Mouse (Mus musculus) heart, embryonic 11.5 days (tissue): Measurements from ENCODE around the gene Ccnt1. TPM values are rescaled to one million over a fixed set of nuclear protein-coding genes. Genes with fewer than 3 reads are reported as not detected.
"Not testable (repeated sequence)": the region's sequence is repeated elsewhere in the genome, so short reads cannot be mapped to it uniquely, and the experiment has no call there.

Source experiments
- ATAC-seq: fragments of 200-750 bp; cut with Nextera tagmentation; replicated peaks from 2 replicates; pipeline ENCODE4 v1.8.0; 2017; ENCODE audit warnings: moderate library complexity; ENCODE audit not compliant: insufficient number of reproducible peaks, low FRiP score, low TSS enrichment
- H3K27ac ChIP-seq: fragments of 300-500 bp; sonication (generic); 2 replicates; pipeline ENCODE4 v1.5.1; 2014; ENCODE audit warnings: mild to moderate bottlenecking, low read depth, low read length
- H3K27me3 ChIP-seq: fragments of 300-500 bp; sonication (generic); 2 replicates; pipeline ENCODE4 v1.6.1; 2014; ENCODE audit warnings: mild to moderate bottlenecking, low read length, mixed read lengths; ENCODE audit not compliant: control insufficient read depth, insufficient read depth
- H3K36me3 ChIP-seq: fragments of 300-500 bp; sonication (generic); 2 replicates; pipeline ENCODE4 v1.6.1; 2014; ENCODE audit warnings: mild to moderate bottlenecking, low read length, moderate library complexity, mixed read lengths; ENCODE audit not compliant: control insufficient read depth, insufficient read depth
- H3K4me1 ChIP-seq: fragments of 300-500 bp; sonication (generic); 2 replicates; pipeline ENCODE4 v1.6.1; 2014; ENCODE audit warnings: low read length; ENCODE audit not compliant: control insufficient read depth, insufficient read depth
- H3K4me2 ChIP-seq: fragments of 300-500 bp; sonication (generic); 2 replicates; pipeline ENCODE4 v1.6.1; 2014; ENCODE audit warnings: mild to moderate bottlenecking, moderate library complexity
- H3K4me3 ChIP-seq: fragments of 300-500 bp; sonication (generic); 2 replicates; pipeline ENCODE4 v1.5.1; 2014; ENCODE audit warnings: low read depth, low read length
- H3K9ac ChIP-seq: fragments of 300-500 bp; sonication (generic); 2 replicates; pipeline ENCODE4 v1.6.1; 2014; ENCODE audit warnings: mild to moderate bottlenecking, low read depth, low read length, moderate library complexity
- H3K9me3 ChIP-seq: fragments of 300-500 bp; sonication (generic); replicated peaks from 2 replicates; pipeline ENCODE4 v1.6.1; 2016; ENCODE audit warnings: low read length; ENCODE audit not compliant: control insufficient read depth
- WGBS: fragments of 180-500 bp; shearing (Covaris S2); extraction: QIAGEN DNeasy Blood & Tissue Kit; methylation state at CpG from one replicate; pipeline ENCODE4 v1.1.7; 2014; ENCODE audit not compliant: insufficient replicate concordance; 5-methylcytosine and 5-hydroxymethylcytosine counted together
- polyA plus RNA-seq: library from polyadenylated mRNA; unstranded; fragments of >200 nt; fragmentation: Nextera tagmentation; extraction: Ambion mirVana; gene quantifications from 2 replicates; pipeline ENCODE4 v1.2.1, GENCODE M21; 2014

Gene Ccnt1
- polyA plus RNA-seq, 1 experiment from 2014 or later: 42.3 TPM

DNA sequence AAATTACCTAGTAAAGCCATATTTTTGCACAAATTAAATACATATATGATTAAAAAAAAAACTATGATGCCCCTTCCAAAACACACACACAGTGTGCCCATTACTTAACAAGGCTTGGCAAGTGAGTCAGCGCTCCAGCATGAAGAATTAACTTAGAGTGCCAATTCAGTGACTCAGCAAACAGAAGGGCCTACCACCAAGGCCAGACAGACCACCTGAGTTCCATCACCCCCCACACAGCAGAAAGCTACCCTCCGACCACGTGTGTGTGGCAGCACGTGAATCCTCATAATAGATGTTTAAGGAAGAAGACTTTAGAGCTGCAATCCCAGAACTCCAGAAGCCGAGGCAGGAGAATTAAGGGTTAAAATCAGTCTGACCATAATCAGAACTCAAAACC lies 38.4 kb downstream of the Ccnt1 start:
- Histone ChIP-seq H3K9me3 (no peaks in the 10 kb centered on the region), H3K27ac (no peak overlapping the region), H3K4me1 (peaks cover 6% of the 10 kb centered on the region; the same call in 1 of the 2 replicates), H3K4me2 (peak overlapping the region; percentile 81), H3K27me3 (no peaks in the 10 kb centered on the region), H3K36me3 (peaks cover 24% of the 10 kb centered on the region), H3K9ac (peak overlapping the region; percentile 90; the same call in 1 of the 2 replicates), H3K4me3 (peak overlapping the region; percentile 65)
- 40% methylated on average over 5 of the region's 5 CpGs for WGBS
- no peak for ATAC-seq

DNA sequence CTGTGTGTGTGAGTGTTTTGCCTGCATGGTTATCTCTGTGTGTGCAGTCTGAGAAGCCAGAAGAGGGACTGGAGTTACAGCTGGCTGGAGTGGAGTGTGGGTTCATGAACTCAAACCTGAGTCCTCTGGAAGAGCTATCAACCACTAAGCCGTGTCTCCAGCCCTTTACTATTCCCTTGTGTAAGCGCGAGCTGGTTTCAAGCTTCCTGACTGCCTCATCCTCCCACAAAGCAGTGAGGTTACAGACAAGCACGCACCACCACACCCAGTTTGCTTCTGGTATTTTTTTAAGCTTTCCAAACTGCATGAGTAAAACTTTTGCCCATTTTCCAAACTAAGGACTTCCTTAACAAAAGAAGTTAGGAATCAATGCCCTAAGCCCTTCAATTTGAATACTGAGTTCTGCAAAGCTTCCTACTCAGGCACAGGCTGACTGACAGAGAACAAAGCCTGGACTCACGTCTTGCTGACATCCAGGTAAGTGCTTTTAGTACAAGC lies 42.6 kb downstream of the Ccnt1 start:
- H3K9ac ChIP-seq: no peak overlapping the region
- no peak for ATAC-seq
- 84% methylated on average over 5 of the region's 5 CpGs for WGBS
- H3K4me2 ChIP-seq: no peak overlapping the region
- H3K36me3 ChIP-seq: peaks cover 41% of the 10 kb centered on the region
- H3K27ac ChIP-seq: no peak overlapping the region
- H3K9me3 ChIP-seq: no peaks in the 10 kb centered on the region
- H3K4me3 ChIP-seq: no peak overlapping the region
- H3K4me1 ChIP-seq: peaks cover 6% of the 10 kb centered on the region; the same call in 1 of the 2 replicates
- no peaks in the 10 kb centered on the region for H3K27me3 ChIP-seq

DNA sequence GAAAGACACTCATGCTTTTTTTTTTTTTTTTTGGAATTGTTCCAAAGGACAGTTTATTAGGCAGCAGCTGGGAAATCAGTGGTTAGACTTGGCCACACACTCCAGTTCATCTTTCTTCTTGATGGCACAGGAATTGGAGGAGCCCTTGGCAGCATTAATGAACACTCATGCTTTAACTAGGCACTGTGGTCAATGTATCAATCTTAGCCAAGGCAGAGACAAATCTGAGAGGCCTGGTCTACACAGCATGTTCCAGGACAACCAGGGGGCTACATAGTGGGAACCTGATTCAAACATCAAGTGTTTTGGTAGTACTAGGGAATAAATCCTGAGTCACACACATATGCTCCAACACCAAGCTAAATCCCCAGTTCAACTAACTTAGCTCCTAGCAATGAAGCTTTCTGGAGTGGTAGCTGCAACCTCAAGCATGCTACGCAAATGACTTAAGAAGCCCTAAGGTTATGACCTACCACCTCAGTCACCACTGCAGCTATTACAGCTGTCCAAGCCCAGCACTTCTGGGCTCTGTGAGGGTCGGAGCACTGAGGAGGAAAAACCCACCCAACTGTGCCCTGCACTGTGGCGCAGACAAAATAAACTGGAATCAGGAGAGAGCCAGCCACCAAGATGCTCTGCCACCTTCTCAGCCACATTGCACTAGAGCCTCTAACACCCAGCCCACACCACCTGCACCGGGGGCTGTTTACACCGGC lies 43.5 kb downstream of the Ccnt1 start:
- peaks cover 47% of the 10 kb centered on the region for H3K36me3 ChIP-seq
- H3K27me3 ChIP-seq: no peaks in the 10 kb centered on the region
- no peak overlapping the region for H3K9ac ChIP-seq
- 97% methylated on average over 5 of the region's 5 CpGs for WGBS
- no peak; the same call in 1 of the 2 replicates for ATAC-seq
- no peak overlapping the region for H3K27ac ChIP-seq
- H3K9me3 ChIP-seq: no peaks in the 10 kb centered on the region
- peaks cover under 1% of the 10 kb centered on the region; the same call in 1 of the 2 replicates for H3K4me1 ChIP-seq
- no peak overlapping the region for H3K4me3 ChIP-seq
- no peak overlapping the region for H3K4me2 ChIP-seq

DNA sequence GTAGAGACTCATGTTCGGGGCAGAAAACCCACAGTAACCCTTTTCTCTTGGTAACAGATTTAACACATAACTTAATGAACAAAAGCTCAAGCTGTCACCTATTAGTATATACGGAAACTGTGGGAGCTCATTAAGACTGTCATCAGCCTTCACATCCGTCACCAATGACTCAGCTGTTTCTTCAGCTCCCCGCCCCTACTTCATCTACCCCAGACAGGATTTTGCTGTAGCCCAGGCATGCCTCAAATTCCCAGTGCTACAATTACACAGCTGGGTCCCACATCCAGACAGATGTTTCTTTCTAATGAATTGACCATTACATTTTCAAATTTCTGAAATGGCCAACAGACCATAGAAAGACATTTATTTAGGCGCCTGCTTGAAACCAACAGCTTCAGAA lies 44.7 kb downstream of the Ccnt1 start:
- no peak for ATAC-seq
- WGBS: 59% methylated on average over 5 of the region's 5 CpGs
- no peak overlapping the region for H3K4me3 ChIP-seq
- H3K27ac ChIP-seq: no peak overlapping the region
- no peak overlapping the region for H3K4me2 ChIP-seq
- H3K36me3 ChIP-seq: peaks cover 51% of the 10 kb centered on the region
- H3K9me3 ChIP-seq: no peaks in the 10 kb centered on the region
- no peaks in the 10 kb centered on the region for H3K4me1 ChIP-seq
- H3K27me3 ChIP-seq: no peaks in the 10 kb centered on the region
- no peak overlapping the region for H3K9ac ChIP-seq

DNA sequence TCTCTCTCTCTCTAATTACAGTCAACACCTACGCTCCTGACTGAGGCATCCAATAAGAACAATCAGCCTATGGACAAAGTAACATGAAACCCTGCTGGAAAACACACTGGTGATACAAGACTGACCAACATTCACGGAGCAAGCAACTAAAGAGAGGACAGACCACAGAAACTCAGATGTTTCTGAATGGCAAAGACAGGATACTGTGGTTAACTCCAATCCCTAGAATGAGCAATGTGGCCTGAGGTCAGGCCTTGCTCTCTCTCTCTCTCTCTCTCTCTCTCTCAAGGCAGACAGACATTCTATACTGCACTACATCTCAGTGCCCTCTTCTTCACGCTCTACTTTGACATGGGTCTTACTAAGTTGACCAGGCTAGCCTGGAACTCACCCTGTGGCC lies 49.5 kb downstream of the Ccnt1 start:
- peaks cover 38% of the 10 kb centered on the region for H3K36me3 ChIP-seq
- H3K27ac ChIP-seq: no peak overlapping the region
- H3K9ac ChIP-seq: no peak overlapping the region
- 98% methylated on average over 3 of the region's 3 CpGs for WGBS
- no peak for ATAC-seq
- H3K4me1 ChIP-seq: no peaks in the 10 kb centered on the region
- no peak overlapping the region for H3K4me2 ChIP-seq
- no peaks in the 10 kb centered on the region for H3K27me3 ChIP-seq
- H3K9me3 ChIP-seq: no peaks in the 10 kb centered on the region
- no peak overlapping the region for H3K4me3 ChIP-seq

DNA sequence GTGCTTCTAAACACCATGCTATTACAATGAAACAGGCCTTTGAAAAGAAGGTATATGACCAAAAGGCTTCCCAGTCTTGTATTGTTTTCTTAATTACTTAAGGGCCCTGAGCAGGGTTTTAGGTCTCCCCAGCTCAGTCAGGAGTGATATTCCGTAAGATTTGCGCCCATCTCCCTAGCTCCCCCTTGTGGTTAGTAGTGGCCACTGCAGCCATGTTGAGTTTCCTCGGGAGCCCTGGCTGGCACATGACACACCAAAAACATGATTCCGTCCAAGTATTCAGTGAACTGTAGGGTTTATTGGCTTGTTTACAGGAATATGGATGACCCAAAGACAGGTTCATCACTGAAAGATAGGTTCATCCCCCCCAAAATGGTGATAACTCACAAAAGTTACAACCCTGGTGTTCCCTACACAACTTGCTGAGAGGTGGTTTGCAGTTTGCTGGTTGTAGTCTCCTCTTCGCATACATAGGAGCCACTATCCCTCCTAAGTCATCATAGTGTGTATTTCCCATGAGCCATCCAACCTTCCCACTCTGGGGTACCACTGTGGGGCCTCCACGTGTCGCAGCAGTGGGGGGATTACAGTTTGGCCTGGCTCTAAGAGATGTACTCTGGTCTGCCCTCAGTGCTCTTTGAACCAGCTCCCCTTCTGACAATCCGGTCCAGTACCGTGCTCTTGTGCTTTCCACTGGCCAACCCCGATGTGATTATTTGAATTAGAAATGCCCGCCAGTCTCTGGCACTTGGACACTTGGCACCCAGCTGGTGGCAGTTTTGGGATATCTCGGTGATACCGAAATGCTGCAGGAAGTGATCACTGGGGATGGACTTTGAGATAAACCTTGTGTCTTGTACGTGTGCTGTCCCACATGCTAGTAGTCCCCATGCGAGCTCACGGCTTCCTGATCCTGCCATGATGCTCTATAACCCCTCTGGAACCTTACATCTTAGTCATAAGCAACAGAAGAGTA lies 53.1 kb downstream of the Ccnt1 start:
- H3K27ac ChIP-seq: no peak overlapping the region
- no peak overlapping the region for H3K4me3 ChIP-seq
- no peaks in the 10 kb centered on the region for H3K27me3 ChIP-seq
- H3K9ac ChIP-seq: no peak overlapping the region
- ATAC-seq: no peak
- peaks cover 23% of the 10 kb centered on the region for H3K36me3 ChIP-seq
- 72% methylated on average over 16 of the region's 16 CpGs for WGBS
- H3K9me3 ChIP-seq: no peaks in the 10 kb centered on the region
- H3K4me2 ChIP-seq: no peak overlapping the region
- peaks cover 7% of the 10 kb centered on the region for H3K4me1 ChIP-seq

DNA sequence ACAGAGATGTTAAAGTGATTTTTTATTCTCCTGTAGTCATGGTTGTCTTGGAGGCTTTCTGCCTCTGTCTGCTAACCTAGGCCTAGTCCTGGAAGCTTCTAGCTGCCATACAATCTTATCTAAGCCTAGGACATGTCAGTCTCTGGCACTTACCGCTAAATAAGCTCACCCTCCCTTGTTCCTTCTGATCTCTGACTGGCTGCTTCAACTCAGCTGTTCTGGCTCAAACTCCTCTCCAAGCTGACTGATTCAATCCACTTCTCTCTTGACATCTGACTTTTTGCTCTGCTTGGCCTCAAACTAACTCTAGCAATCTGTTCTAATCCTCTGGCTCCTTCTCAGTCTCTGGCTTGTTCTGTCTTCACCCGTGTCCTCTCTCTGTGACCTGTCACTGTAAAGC lies 55.9 kb downstream of the Ccnt1 start:
- H3K9me3 ChIP-seq, H3K4me3 ChIP-seq, H3K9ac ChIP-seq, H3K36me3 ChIP-seq, H3K27me3 ChIP-seq, H3K27ac ChIP-seq, ATAC-seq, H3K4me2 ChIP-seq: not testable (repeated sequence)
- 45% methylated on average over 2 of the region's 2 CpGs for WGBS
- H3K4me1 ChIP-seq: peaks cover 14% of the 10 kb centered on the region

DNA sequence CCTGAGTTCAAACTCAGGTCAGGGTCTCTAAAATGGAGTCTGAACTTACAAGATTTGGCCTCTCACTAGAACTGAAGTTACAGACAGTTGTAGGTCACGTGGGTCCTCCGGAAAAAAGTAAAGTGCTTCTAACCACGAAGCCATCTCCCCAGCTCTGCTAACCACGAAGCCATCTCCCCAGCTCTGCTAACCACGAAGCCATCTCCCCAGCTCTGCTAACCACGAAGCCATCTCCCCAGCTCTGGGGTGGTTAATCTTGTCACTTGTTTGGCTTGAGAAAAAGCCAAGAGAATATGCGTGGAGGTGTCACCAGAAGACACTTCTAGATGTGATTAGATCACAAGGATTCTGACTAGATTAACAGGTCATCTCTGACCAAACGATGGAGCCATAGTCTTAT lies 56.6 kb downstream of the Ccnt1 start:
- 77% methylated on average over 8 of the region's 8 CpGs for WGBS
- ATAC-seq: no peak

More for the DNA sequence above, 56.6 kb downstream of the Ccnt1 start:
- peaks cover 14% of the 10 kb centered on the region for H3K4me1 ChIP-seq
- H3K9me3 ChIP-seq: no peaks in the 10 kb centered on the region
- no peak overlapping the region for H3K27ac ChIP-seq
- peaks cover 5% of the 10 kb centered on the region; the same call in 1 of the 2 replicates for H3K36me3 ChIP-seq
- no peaks in the 10 kb centered on the region for H3K27me3 ChIP-seq
- no peak overlapping the region for H3K9ac ChIP-seq
- no peak overlapping the region for H3K4me3 ChIP-seq
- H3K4me2 ChIP-seq: no peak overlapping the region
